Mouse (Mus musculus) midbrain, embryonic 13.5 days (tissue): Measurements from ENCODE around the gene Tcf7l2. TPM values are rescaled to one million over a fixed set of nuclear protein-coding genes. Genes with fewer than 3 reads are reported as not detected.

ENCODE experiments used
- ATAC-seq: fragments of 200-750 bp; cut with Nextera tagmentation; 2 replicates; pipeline ENCODE4 v1.8.0; 2017; ENCODE audit warnings: mild to moderate bottlenecking, moderate TSS enrichment, moderate library complexity
- H3K27ac ChIP-seq: fragments of 300-500 bp; sonication (generic); 2 replicates; pipeline ENCODE4 v1.5.1; 2015; ENCODE audit warnings: inconsistent platforms, mild to moderate bottlenecking, moderate library complexity
- H3K27me3 ChIP-seq: fragments of 300-500 bp; sonication (generic); 2 replicates; pipeline ENCODE4 v1.6.1; 2015; ENCODE audit warnings: mild to moderate bottlenecking, inconsistent platforms
- H3K36me3 ChIP-seq: fragments of 300-500 bp; sonication (generic); 2 replicates; pipeline ENCODE4 v1.6.1; 2015; ENCODE audit warnings: mild to moderate bottlenecking, inconsistent platforms
- H3K4me1 ChIP-seq: fragments of 300-500 bp; sonication (generic); replicated peaks from 2 replicates; pipeline ENCODE4 v1.6.1; 2015; ENCODE audit warnings: inconsistent platforms
- H3K4me2 ChIP-seq: fragments of 300-500 bp; sonication (generic); replicated peaks from 2 replicates; pipeline ENCODE4 v1.6.1; 2015; ENCODE audit warnings: moderate library complexity, mild to moderate bottlenecking, inconsistent platforms
- H3K4me3 ChIP-seq: fragments of 300-500 bp; sonication (generic); replicated peaks from 2 replicates; pipeline ENCODE4 v1.5.1; 2015; ENCODE audit warnings: mild to moderate bottlenecking, inconsistent platforms
- H3K9ac ChIP-seq: fragments of 300-500 bp; sonication (generic); replicated peaks from 2 replicates; pipeline ENCODE4 v1.6.1; 2015; ENCODE audit warnings: mild to moderate bottlenecking, inconsistent platforms
- H3K9me3 ChIP-seq: fragments of 300-500 bp; sonication (generic); 2 replicates; pipeline ENCODE4 v1.6.1; 2016; ENCODE audit warnings: mild to moderate bottlenecking, inconsistent platforms
- WGBS: fragments of 180-500 bp; shearing (Covaris S2); methylation state at CpG from one replicate; pipeline ENCODE4 v1.1.7; 2015; 5-methylcytosine and 5-hydroxymethylcytosine counted together
- polyA plus RNA-seq: library from polyadenylated mRNA; unstranded; fragments of >200 nt; fragmentation: Nextera tagmentation; extraction: Ambion mirVana; gene quantifications from 2 replicates; pipeline ENCODE4 v1.2.1, GENCODE M21; 2015

Tcf7l2 gene
- polyA plus RNA-seq, 1 experiment from 2014 or later, result 584 TPM

- Histone ChIP-seq H3K36me3 (no peaks in the 10 kb centered on the region), H3K4me3 (no peak overlapping the region), H3K27me3 (no peaks in the 10 kb centered on the region), H3K9me3 (no peaks in the 10 kb centered on the region), H3K9ac (no peak overlapping the region), H3K4me1 (0 out of 2 replicates have a peak, but pooled peaks cover 3% of the 10 kb centered on the region), H3K4me2 (no peak overlapping the region), H3K27ac (no peak overlapping the region)
- 91% methylated on average over 8 of the region's 8 CpGs for WGBS
- no peak for ATAC-seq
These were observed 33.5 kb upstream of the Tcf7l2 start for GRCm38 (mm10) chr19:55708031-55708554.

- ATAC-seq, result no peak
- H3K9ac ChIP-seq, result no peak overlapping the region
- no peaks in the 10 kb centered on the region for H3K36me3 ChIP-seq
- H3K9me3 ChIP-seq, result no peaks in the 10 kb centered on the region
- no peak overlapping the region for H3K4me2 ChIP-seq
- no peaks in the 10 kb centered on the region for H3K4me1 ChIP-seq
- no peaks in the 10 kb centered on the region for H3K27me3 ChIP-seq
- 81% methylated on average over 5 of the region's 5 CpGs for WGBS
- no peak overlapping the region for H3K4me3 ChIP-seq
- H3K27ac ChIP-seq, result no peak overlapping the region
These were observed 30.8 kb upstream of the Tcf7l2 start for GRCm38 (mm10) chr19:55710841-55711240.

DNA sequence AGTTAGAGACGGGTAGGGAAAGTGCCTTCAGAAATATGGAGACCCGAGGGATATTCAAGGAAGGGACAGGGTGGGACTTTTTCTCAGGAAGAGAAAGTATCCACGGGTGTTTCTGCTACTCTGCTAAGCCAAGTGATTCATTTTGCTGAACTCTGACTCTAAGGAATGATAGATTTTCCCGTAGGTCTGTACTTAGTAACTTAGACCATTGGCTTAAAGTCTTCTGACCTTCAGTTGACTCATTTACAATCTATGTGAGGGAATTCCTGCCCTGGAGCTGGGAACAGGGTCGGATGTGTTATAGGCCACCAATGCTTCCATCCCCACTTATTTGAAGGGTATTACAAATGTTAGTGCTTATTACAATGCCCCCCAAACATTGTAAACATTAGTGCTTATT, 29.9 kb upstream of the Tcf7l2 start:
- H3K27me3 ChIP-seq, result no peaks in the 10 kb centered on the region
- H3K9ac ChIP-seq, result no peak overlapping the region
- no peaks in the 10 kb centered on the region for H3K4me1 ChIP-seq
- no peak overlapping the region for H3K4me3 ChIP-seq
- no peak overlapping the region for H3K4me2 ChIP-seq
- H3K27ac ChIP-seq, result no peak overlapping the region
- no peaks in the 10 kb centered on the region for H3K9me3 ChIP-seq
- ATAC-seq, result no peak
- H3K36me3 ChIP-seq, result no peaks in the 10 kb centered on the region
- 90% methylated on average over 5 of the region's 5 CpGs for WGBS

DNA sequence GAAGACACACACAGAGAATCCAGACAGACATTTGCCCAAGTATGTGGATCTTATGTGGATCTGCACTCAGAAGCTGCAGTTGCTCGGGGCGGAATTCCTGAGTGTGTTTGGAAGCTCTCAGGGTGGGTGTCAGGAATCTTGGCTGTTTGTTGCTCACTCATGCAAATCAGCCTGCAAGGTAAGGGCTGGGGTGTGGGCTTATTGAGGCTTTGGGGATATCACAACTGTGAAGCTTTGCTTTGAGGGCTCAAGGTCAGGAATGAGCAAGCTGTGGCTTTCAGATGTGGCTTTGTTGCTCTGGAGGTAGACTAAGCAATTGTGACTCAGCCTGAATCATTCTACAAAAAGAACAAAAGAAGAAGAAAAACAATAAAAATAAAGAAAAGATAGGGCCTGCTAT, 28.9 kb upstream of the Tcf7l2 start:
- no peak overlapping the region for H3K9ac ChIP-seq
- no peaks in the 10 kb centered on the region for H3K9me3 ChIP-seq
- no peak overlapping the region for H3K27ac ChIP-seq
- no peak overlapping the region for H3K4me3 ChIP-seq
- ATAC-seq, result no peak
- no peaks in the 10 kb centered on the region for H3K4me1 ChIP-seq
- 84% methylated on average over 2 of the region's 2 CpGs for WGBS
- H3K27me3 ChIP-seq, result no peaks in the 10 kb centered on the region
- H3K36me3 ChIP-seq, result no peaks in the 10 kb centered on the region
- no peak overlapping the region for H3K4me2 ChIP-seq

DNA sequence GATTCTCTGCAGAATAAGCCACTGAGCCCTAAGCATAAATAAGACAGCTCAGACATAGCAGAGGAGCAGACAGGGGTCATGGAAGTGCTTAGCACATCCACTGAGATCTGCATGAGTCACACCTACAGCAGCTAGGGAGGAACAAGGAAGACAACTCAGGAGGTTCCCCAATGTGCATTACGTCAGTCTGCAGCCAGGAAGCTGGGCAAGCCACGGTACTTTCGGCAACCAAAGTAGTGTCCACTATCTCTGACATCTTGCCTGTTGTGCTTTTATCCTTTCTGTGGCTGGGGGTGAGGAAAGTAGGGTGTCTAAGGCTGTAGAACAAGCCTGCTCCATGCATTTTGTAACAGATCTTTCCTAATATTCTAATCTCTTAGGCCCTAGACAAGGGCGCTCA, 27.6 kb upstream of the Tcf7l2 start:
- no peaks in the 10 kb centered on the region for H3K36me3 ChIP-seq
- 85% methylated on average over 4 of the region's 4 CpGs for WGBS

GRCm38 (mm10) chr19:55714665-55715064, 27.0 kb upstream of the Tcf7l2 start:
- Histone ChIP-seq H3K9me3 (no peaks in the 10 kb centered on the region), H3K4me3 (no peak overlapping the region), H3K27ac (no peak overlapping the region), H3K4me1 (no peaks in the 10 kb centered on the region), H3K4me2 (no peak overlapping the region), H3K9ac (no peak overlapping the region), H3K36me3 (no peaks in the 10 kb centered on the region), H3K27me3 (no peaks in the 10 kb centered on the region)
- no peak for ATAC-seq
- 63% methylated on average over 3 of the region's 3 CpGs for WGBS

More for the DNA sequence above, 27.6 kb upstream of the Tcf7l2 start:
- Histone ChIP-seq H3K4me1 (no peaks in the 10 kb centered on the region), H3K4me3 (no peak overlapping the region), H3K9me3 (no peaks in the 10 kb centered on the region), H3K4me2 (no peak overlapping the region), H3K27ac (no peak overlapping the region), H3K9ac (no peak overlapping the region), H3K27me3 (no peaks in the 10 kb centered on the region)
- ATAC-seq, result no peak

- H3K36me3 ChIP-seq, result no peaks in the 10 kb centered on the region
- no peak overlapping the region for H3K9ac ChIP-seq
- H3K27me3 ChIP-seq, result peaks cover 8% of the 10 kb centered on the region; the same call in 1 of the 2 replicates
- no peaks in the 10 kb centered on the region for H3K9me3 ChIP-seq
- no peaks in the 10 kb centered on the region for H3K4me1 ChIP-seq
- H3K4me3 ChIP-seq, result no peak overlapping the region
- H3K27ac ChIP-seq, result no peak overlapping the region
- no peak overlapping the region for H3K4me2 ChIP-seq
- ATAC-seq, result no peak
- 76% methylated on average over 6 of the region's 6 CpGs for WGBS
These were observed 22.5 kb upstream of the Tcf7l2 start for GRCm38 (mm10) chr19:55719083-55719482.

GRCm38 (mm10) chr19:55719524-55720408, 21.9 kb upstream of the Tcf7l2 start:
- Histone ChIP-seq H3K27ac (no peak overlapping the region), H3K4me3 (no peak overlapping the region), H3K4me1 (no peaks in the 10 kb centered on the region), H3K36me3 (no peaks in the 10 kb centered on the region), H3K9ac (no peak overlapping the region), H3K9me3 (no peaks in the 10 kb centered on the region), H3K4me2 (no peak overlapping the region), H3K27me3 (peaks cover 8% of the 10 kb centered on the region; the same call in 1 of the 2 replicates)
- ATAC-seq, result no peak
- WGBS, result 79% methylated on average over 20 of the region's 20 CpGs

DNA sequence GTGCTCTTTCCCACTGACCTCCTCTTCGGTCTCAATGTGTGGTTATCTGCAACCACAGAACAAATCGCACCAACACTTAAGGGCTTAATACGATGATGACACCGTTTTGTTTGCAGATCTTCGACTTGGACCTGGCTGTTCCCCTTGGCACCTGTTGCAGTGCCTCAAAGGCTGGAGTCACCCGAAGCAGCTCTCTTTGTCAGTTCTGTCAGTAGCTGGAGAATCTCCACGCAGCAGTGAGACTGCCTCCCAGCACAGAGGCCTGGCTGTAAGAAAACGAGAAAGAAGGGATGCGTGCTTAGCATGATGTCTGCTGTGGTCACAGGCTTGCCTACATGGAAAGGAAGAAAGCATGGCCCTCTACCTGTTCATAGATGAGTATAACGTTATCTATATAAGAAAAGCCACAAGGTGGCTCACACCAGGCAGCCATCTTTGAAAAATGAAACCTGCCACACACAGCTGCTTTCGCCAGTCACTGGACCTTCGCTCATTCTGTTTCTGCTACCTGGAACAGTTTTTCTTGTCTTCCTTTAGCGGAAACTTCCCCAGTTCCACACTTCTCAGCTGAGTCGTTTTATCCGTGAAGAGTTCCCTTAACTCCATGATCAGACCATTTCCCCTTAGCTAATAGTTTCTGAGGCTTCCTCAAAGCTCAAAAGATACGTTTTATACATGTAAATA, 21.1 kb upstream of the Tcf7l2 start:
- H3K4me3 ChIP-seq, result no peak overlapping the region
- no peaks in the 10 kb centered on the region for H3K4me1 ChIP-seq
- peaks cover 8% of the 10 kb centered on the region; the same call in 1 of the 2 replicates for H3K27me3 ChIP-seq
- H3K9ac ChIP-seq, result no peak overlapping the region
- no peak overlapping the region for H3K4me2 ChIP-seq
- H3K27ac ChIP-seq, result no peak overlapping the region
- WGBS, result 86% methylated on average over 16 of the region's 16 CpGs
- no peaks in the 10 kb centered on the region for H3K9me3 ChIP-seq
- H3K36me3 ChIP-seq, result no peaks in the 10 kb centered on the region
- ATAC-seq, result no peak

GRCm38 (mm10) chr19:55722376-55722775, 19.2 kb upstream of the Tcf7l2 start:
- 38% methylated on average over 6 of the region's 6 CpGs for WGBS
- Histone ChIP-seq H3K4me3 (no peak overlapping the region), H3K4me2 (no peak overlapping the region), H3K9ac (no peak overlapping the region), H3K27me3 (peaks cover 8% of the 10 kb centered on the region; the same call in 1 of the 2 replicates), H3K36me3 (no peaks in the 10 kb centered on the region), H3K9me3 (no peaks in the 10 kb centered on the region), H3K4me1 (no peaks in the 10 kb centered on the region), H3K27ac (no peak overlapping the region)
- ATAC-seq, result no peak

DNA sequence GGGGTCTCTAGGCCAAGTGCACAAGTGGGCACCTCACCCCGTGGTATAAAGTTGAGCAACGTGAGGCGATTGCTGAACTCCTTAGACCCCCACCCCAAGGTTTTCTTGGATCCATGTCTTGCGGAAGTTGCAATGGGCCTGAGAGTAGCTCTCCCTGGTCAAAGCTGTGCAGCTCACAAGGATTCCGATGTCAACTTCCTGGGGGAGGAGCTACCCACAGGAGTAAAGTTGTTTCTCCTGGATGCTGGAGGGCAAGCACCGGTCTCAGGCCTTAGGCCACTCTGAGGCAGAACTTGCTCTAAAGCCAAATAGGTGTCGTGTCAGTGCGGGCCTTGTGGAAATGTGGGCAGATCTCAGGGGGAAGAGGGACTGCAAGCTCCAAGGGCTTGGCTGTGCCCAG, 12.2 kb upstream of the Tcf7l2 start:
- ATAC-seq, result no peak
- no peak overlapping the region for H3K4me2 ChIP-seq
- no peaks in the 10 kb centered on the region for H3K4me1 ChIP-seq
- no peaks in the 10 kb centered on the region for H3K9me3 ChIP-seq
- H3K9ac ChIP-seq, result no peak overlapping the region
- 87% methylated on average over 8 of the region's 8 CpGs for WGBS
- no peak overlapping the region for H3K27ac ChIP-seq
- no peaks in the 10 kb centered on the region for H3K36me3 ChIP-seq
- H3K4me3 ChIP-seq, result no peak overlapping the region
- H3K27me3 ChIP-seq, result no peaks in the 10 kb centered on the region

GRCm38 (mm10) chr19:55732499-55732898, 9.1 kb upstream of the Tcf7l2 start:
- WGBS, result 46% methylated on average over 6 of the region's 6 CpGs
- no peaks in the 10 kb centered on the region for H3K36me3 ChIP-seq
- ATAC-seq, result no peak
- no peaks in the 10 kb centered on the region for H3K27me3 ChIP-seq
- no peak overlapping the region for H3K4me2 ChIP-seq
- no peaks in the 10 kb centered on the region for H3K4me1 ChIP-seq
- H3K9ac ChIP-seq, result no peak overlapping the region
- no peaks in the 10 kb centered on the region for H3K9me3 ChIP-seq
- H3K27ac ChIP-seq, result no peak overlapping the region
- H3K4me3 ChIP-seq, result no peak overlapping the region
